Comparison of ENCODE assay signal across 11 mouse cellular contexts in genomic region chr6:128135459-128135858, GRCm38 (mm10). TPM values are rescaled to one million over a fixed set of nuclear protein-coding genes. Genes with fewer than 3 reads are reported as not detected.
DNase-seq lines count a peak whose midpoint lies in the region; ATAC-seq lines count a peak whose summit lies in the region.
"Had no signal": no experiment of that assay in that cellular context is flagged by ENCODE, and none has a peak within 500 bp of the region (broad histone marks: within the 10 kb centered on the region; RNA-seq: fewer than 3 reads in every experiment).

No protein-coding gene starts in this region.

- H3K9me3 ChIP-seq in heart, embryonic 15.5 days (replicated peaks): no peaks in the 10 kb centered on the region
- H3K9me3 ChIP-seq: neural tube, embryonic 13.5 days had no signal

- H3K27ac ChIP-seq in heart, embryonic 15.5 days: peak overlapping the region; percentile 20; the same call in 1 of the 2 replicates
- 0 out of 2 replicates have a peak overlapping the region, but pooled peaks have one; percentile 1 for H3K27ac ChIP-seq in brown adipose tissue, adult 24 weeks (replicated peaks; ENCODE audit: low read depth, low read length)
- H3K27ac ChIP-seq: neural tube, embryonic 13.5 days had no signal

- no peak overlapping the region for H3K4me2 ChIP-seq in heart, embryonic 15.5 days
- H3K4me2 ChIP-seq: neural tube, embryonic 13.5 days had no signal

- DNase-seq in heart, adult 11 months: no peak
- peak; percentile 49 for DNase-seq in Muller cell, postnatal 12 days (ENCODE audit: inconsistent ontology term)
- peak; percentile 46 for DNase-seq in kidney, postnatal 14 days
- DNase-seq in spleen, postnatal 10 days (ENCODE audit: low spot score in 2 of 2): no peak
- no peak for DNase-seq in adrenal gland, adult 2 months
- DNase-seq: gastrocnemius, postnatal 25 days had no signal

- no peak overlapping the region for H3K9ac ChIP-seq in heart, embryonic 15.5 days
- H3K9ac ChIP-seq: neural tube, embryonic 13.5 days had no signal

- H3K27me3 ChIP-seq in heart, embryonic 15.5 days: no peaks in the 10 kb centered on the region
- H3K27me3 ChIP-seq: neural tube, embryonic 13.5 days had no signal

- no peak overlapping the region for H3K4me3 ChIP-seq in heart, embryonic 15.5 days
- H3K4me3 ChIP-seq in brown adipose tissue, adult 24 weeks (ENCODE audit: insufficient read depth, low read depth, low read length): no peak overlapping the region
- H3K4me3 ChIP-seq: neural tube, embryonic 13.5 days had no signal

- 59% methylated on average over 5 of the region's 5 CpGs for WGBS in heart, embryonic 15.5 days

- H3K4me1 ChIP-seq in heart, embryonic 15.5 days (replicated peaks): peaks cover 51% of the 10 kb centered on the region
- H3K4me1 ChIP-seq in brown adipose tissue, adult 24 weeks (ENCODE audit: control insufficient read depth, insufficient read depth, insufficient read length, low read length): peaks cover 37% of the 10 kb centered on the region

- H3K36me3 ChIP-seq in heart, embryonic 15.5 days: no peaks in the 10 kb centered on the region
- H3K36me3 ChIP-seq: G1E; neural tube, embryonic 13.5 days had no signal

- no peak for ATAC-seq in heart, embryonic 15.5 days (replicated peaks; ENCODE audit: insufficient number of reproducible peaks, insufficient read depth, low FRiP score, low read depth)
- ATAC-seq in CD4-positive, CD25-positive, alpha-beta regulatory T cell, adult 4 months: no peak

RNA-seq across cellular contexts. Expression of gene Tspan9, which starts 7.9 kb away (rescaled TPM):
- polyA plus RNA-seq in heart, embryonic 15.5 days (2015; fragmentation: Nextera tagmentation; extraction: Ambion mirVana): 134 and 142 TPM in 2 replicates
- polyA plus RNA-seq in brown adipose tissue, adult 24 weeks (2012; ENCODE audit: insufficient read depth, insufficient read length, missing spikeins): 7.5 and 8.8 TPM in 2 replicates
- under 1 TPM; 0.41 to 0.44 TPM for polyA plus RNA-seq in CD4-positive, CD25-positive, alpha-beta regulatory T cell, adult 4 months (2017; shearing (Covaris generic))
- total RNA-seq in adrenal gland, adult 2 months (2021): 10 to 100 TPM; 47.8 to 66.5 TPM
- 38.7 and 44.7 TPM in 2 replicates for polyA plus RNA-seq in adrenal gland, adult 2 months (2012; rRNA removed)
- polyA plus RNA-seq: G1E had no signal

Comparison
In these comparisons a context has a peak if more than half of its experiments do, and no peak if none do; other contexts are left out.
1. DNase-seq: peak in Muller cell, postnatal 12 days (single experiment) and kidney, postnatal 14 days (single experiment); none in heart, adult 11 months (single experiment), spleen, postnatal 10 days (0 of 2) and adrenal gland, adult 2 months (single experiment).